Mouse (Mus musculus) natural killer cell, adult 2 months (primary cell): Measurements from ENCODE around the gene Efcab5.

ENCODE experiments used
- DNase-seq, 2 experiments: peaks; one replicate each; pipeline ENCODE4 v3.0.0; 2022; ENCODE audit warnings: low spot score in 2 of 2

The Efcab5 gene

GRCm38 (mm10) chr11:77188868-77189267 lies at the start of gene Efcab5:
TSS of gene Efcab5 (minus strand) at chr11:77188968.
- DNase-seq: no peak

- DNase-seq: no peak
These were observed 46.5 kb upstream of the Efcab5 start for GRCm38 (mm10) chr11:77235267-77235666.

- no peak for DNase-seq
These were observed 42.7 kb upstream of the Efcab5 start for GRCm38 (mm10) chr11:77231514-77231913.

- DNase-seq: no peak
These were observed 42.0 kb upstream of the Efcab5 start for GRCm38 (mm10) chr11:77230765-77231164.

- DNase-seq: no peak
These were observed 28.0 kb upstream of the Efcab5 start for GRCm38 (mm10) chr11:77216761-77217130.

GRCm38 (mm10) chr11:77215951-77216760 lies 27.4 kb upstream of the Efcab5 start, which contains the start of gene Ssh2:
TSS of gene Ssh2 (plus strand) at chr11:77216287.
- DNase-seq: peak; percentile 58 to 78

- no peak for DNase-seq
These were observed 26.7 kb upstream of the Efcab5 start for GRCm38 (mm10) chr11:77215483-77215882.

- peak; percentile 65 to 76 for DNase-seq
These were observed 26.0 kb upstream of the Efcab5 start for GRCm38 (mm10) chr11:77214755-77215154.

GRCm38 (mm10) chr11:77214142-77214692 lies 25.4 kb upstream of the Efcab5 start:
- DNase-seq: no peak

- peak; percentile 28 to 58 for DNase-seq
These were observed 11.9 kb upstream of the Efcab5 start for GRCm38 (mm10) chr11:77200703-77201102.

- no peak for DNase-seq
These were observed 10.9 kb upstream of the Efcab5 start for GRCm38 (mm10) chr11:77199636-77200035.

- peak; percentile 44 to 46 for DNase-seq
These were observed 7.7 kb upstream of the Efcab5 start for GRCm38 (mm10) chr11:77196181-77197143.

- peak; percentile 24 to 50 for DNase-seq
These were observed 6.8 kb upstream of the Efcab5 start for GRCm38 (mm10) chr11:77195360-77196109.

- no peak for DNase-seq
These were observed 6.0 kb upstream of the Efcab5 start for GRCm38 (mm10) chr11:77194762-77195161.

GRCm38 (mm10) chr11:77193941-77194553 lies 5.3 kb upstream of the Efcab5 start:
- DNase-seq: no peak

GRCm38 (mm10) chr11:77193410-77193809 lies 4.6 kb upstream of the Efcab5 start:
- DNase-seq: no peak

- no peak for DNase-seq
These were observed 3.8 kb downstream of the Efcab5 start for GRCm38 (mm10) chr11:77184926-77185325.

- no peak for DNase-seq
These were observed 6.2 kb downstream of the Efcab5 start for GRCm38 (mm10) chr11:77182616-77183015.

- DNase-seq: no peak
These were observed 6.7 kb downstream of the Efcab5 start for GRCm38 (mm10) chr11:77182041-77182440.

- no peak for DNase-seq
These were observed 7.2 kb downstream of the Efcab5 start for GRCm38 (mm10) chr11:77181528-77181927.

GRCm38 (mm10) chr11:77180886-77181285 lies 7.9 kb downstream of the Efcab5 start:
- DNase-seq: no peak
